Mouse (Mus musculus) R1 (cell line): ENCODE results near the gene Dnajb13.

Experiments used
- DNase-seq: peaks from one replicate; pipeline ENCODE4 v3.0.0-alpha.2; 2018; ENCODE audit warnings: low read depth, low spot score

Dnajb13 gene

DNA sequence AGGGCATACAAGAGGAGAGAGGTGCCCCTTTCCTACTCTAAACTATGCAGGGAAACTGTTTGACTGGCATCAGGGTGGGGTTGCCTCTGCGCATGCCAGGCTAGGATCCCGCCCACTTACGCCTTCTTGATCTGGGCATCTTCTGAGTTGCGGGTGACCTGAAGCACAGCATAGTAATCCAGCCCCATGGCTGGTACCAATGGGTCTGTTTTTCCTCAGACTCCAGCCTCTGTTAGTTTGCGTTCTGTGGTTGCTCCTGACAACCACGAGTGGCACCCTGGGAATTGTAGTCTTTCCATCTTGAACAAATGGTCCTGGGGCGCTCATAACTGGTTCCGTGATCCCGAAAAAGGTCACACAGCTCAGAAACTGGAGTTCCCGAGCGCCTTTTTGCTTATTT is at the start of gene Dnajb13:
Dnajb13 (minus strand) TSS at position 388 of the 400 bp plus-strand sequence.
- peak; percentile 58 for DNase-seq

- DNase-seq, result peak; percentile 20
These were observed 47.3 kb upstream of the Dnajb13 start for GRCm38 (mm10) chr7:100561861-100562587.

GRCm38 (mm10) chr7:100559331-100559730 is 44.6 kb upstream of the Dnajb13 start:
- DNase-seq, result no peak

- DNase-seq, result no peak
These were observed 42.5 kb upstream of the Dnajb13 start for GRCm38 (mm10) chr7:100557241-100557640.

DNA sequence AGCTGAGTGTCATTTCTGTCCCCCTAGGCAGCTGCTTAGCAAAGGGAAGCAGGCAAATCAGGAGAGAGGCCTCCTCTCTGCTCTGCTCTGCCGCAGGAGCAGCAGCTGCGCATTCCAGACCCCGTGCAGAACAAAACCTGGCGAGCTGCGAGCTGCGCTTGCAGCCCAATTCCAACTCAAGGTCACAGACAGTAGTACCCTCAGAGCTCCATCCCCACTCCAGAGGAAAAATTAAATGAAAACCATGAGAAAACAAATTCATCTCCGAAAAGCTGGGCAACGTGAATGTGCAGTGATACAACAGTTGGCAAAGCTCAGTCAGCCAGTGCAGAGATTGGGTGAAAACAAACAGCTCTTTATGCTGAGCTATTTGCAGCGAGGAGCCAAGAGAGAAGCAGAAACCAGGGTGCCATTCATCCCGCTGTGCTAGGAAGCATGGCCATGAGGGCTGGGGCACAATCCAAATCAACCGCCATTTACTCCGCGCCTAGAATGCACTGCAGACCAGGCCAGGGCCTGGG is 40.7 kb upstream of the Dnajb13 start:
- DNase-seq, result peak; percentile 69

DNA sequence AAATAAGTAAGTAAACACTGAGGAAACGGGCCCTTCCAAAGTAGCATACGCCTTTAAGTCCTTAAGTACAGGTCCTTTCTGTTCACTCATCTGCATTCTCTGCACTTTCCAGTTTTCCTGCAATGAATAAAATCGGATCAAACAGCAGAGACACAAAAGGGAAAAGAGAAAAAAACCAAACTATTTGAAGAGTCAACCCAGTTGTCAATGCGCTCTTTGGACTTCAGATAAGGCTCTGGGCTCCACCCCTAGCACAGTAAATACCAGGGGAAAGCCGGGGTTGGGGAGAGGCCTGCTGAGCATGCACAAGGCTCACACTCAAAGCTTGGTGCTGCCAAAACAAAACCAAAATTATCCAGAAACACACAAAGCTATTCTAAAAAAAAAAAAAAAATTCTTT is 40.2 kb upstream of the Dnajb13 start:
- peak; percentile 62 for DNase-seq

GRCm38 (mm10) chr7:100550338-100551007 is 35.7 kb upstream of the Dnajb13 start:
- DNase-seq, result peak; percentile 42

- no peak for DNase-seq
These were observed 35.0 kb upstream of the Dnajb13 start for GRCm38 (mm10) chr7:100549796-100550195.

DNA sequence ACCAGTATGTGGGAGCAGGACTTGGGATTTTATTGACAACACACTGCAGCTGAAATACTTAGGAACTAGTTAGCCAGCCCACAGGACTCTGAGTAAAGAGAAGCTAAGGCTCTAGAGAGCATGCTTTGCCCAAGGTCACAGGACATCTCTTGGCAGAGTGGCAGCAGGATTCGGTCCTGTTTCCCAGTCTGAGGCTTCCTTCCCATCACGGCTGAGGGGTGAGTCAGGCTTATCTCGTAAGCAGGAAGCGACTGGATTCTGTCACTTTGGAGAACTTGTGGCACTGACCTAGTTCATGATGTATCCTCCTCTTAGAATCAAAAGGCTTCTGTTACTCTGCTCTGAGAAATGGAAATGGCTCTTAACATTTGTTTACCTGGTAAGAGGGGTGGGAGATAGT is 32.9 kb upstream of the Dnajb13 start:
- DNase-seq, result no peak

GRCm38 (mm10) chr7:100544437-100544836 is 29.7 kb upstream of the Dnajb13 start:
- DNase-seq, result no peak

- no peak for DNase-seq
These were observed 24.8 kb upstream of the Dnajb13 start for GRCm38 (mm10) chr7:100539516-100539915.

- no peak for DNase-seq
These were observed 22.8 kb upstream of the Dnajb13 start for GRCm38 (mm10) chr7:100537519-100537902.

DNA sequence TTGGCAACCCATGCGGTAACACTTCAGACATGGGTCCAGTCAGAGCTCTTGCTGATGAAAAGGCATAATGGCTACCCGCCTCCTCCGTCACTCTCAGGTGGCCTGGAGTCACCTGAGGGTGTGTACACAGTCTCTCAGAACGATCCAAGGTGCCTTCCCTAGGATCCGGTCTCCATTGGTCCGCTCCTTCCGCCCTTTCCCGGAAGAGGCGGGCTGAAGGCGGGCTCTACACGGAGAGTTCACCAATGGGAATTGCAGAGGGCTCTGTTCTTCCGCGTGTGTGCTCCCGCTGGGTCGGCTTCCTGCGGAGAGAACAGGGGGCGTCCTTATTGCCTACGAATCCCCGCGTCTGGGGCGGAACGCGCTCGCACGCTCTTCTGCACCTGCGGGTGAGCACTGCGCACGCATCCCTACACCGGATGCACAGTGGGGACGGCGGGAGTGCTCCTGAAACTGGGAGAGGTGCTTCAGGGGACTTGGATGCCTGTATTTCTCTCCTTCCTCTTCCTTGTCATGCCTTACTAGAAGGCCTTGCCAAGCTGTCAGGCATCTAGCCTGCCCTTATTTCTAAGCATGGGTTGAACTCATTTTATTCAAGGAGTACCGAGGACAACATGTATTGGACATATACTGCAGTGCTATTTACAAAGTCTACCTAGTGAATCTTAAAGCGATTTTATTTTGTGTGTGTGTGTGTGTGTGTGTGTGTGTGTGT is 22.2 kb upstream of the Dnajb13 start, which contains the start of gene Coa4:
Coa4 (plus strand) TSS at position 268 of the 715 bp plus-strand sequence.
- peak; percentile 98 for DNase-seq

DNA sequence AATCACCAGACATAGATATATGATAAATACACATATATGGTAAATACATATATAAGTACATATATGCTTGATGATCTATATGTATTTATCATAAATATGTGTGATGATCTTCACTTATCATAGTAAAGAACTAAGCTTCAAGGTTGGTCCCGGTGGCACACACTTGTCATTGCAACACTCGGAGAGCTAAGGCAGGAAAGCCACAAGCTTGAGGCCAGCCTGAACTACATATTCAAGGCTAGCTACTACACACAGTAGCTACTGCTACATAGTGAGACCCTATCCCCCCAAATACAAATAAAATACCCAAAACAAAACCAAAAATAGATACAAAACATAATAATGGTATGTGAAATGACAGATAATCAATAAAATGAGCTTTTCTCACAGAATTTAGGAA is 21.1 kb upstream of the Dnajb13 start:
- no peak for DNase-seq

- DNase-seq, result no peak
These were observed 19.5 kb upstream of the Dnajb13 start for GRCm38 (mm10) chr7:100534216-100534615.

GRCm38 (mm10) chr7:100533503-100533902 is 18.7 kb upstream of the Dnajb13 start:
- peak; percentile 69 for DNase-seq

- no peak for DNase-seq
These were observed 16.0 kb upstream of the Dnajb13 start for GRCm38 (mm10) chr7:100530766-100531165.

DNA sequence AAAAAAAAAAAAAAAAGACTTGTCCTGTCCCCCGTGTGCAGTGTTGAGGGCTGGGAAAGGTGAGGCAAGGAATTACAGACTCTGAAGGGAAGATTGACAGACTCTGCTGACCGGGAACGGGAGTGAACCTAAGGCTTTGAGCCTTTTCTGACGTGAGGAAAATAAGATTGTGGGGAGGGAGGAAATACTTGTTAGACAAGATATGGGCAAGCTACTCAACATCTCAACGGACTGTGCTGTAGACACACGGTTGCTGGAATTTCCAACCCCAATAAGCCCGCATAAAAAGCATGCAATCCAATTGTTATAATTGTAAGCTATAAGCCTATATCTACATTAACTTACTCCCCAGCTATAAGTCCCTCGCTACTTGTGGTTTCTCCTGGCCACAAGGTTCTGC is 9.9 kb upstream of the Dnajb13 start:
- no peak for DNase-seq

GRCm38 (mm10) chr7:100522222-100522621 is 7.5 kb upstream of the Dnajb13 start:
- peak; percentile 72 for DNase-seq

GRCm38 (mm10) chr7:100520663-100521285 is 6.0 kb upstream of the Dnajb13 start:
- DNase-seq, result peak; percentile 82

DNA sequence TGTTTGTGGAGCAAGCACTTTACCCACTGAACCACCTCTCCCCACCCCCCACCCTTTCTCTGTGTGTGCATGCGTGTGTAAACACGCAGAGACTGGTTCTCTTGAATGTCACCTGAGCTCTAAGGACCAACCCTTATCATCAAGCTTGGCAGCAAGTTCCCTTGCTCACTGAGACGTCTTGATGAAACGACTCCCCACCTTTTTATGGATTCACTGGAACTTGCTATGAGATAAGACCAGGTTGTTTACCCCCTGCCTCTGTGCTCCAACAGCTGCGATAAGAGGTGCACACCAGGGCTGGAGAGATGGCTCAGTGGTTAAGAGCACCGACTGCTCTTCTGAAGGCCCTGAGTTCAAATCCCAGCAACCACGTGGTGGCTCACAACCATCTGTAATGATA is 5.4 kb upstream of the Dnajb13 start:
- no peak for DNase-seq

GRCm38 (mm10) chr7:100511602-100512001 is 3.2 kb downstream of the Dnajb13 start:
- no peak for DNase-seq
